Mouse (Mus musculus): ENCODE data around the gene Onecut3. TPM values are rescaled to one million over a fixed set of nuclear protein-coding genes. Genes with fewer than 3 reads are reported as not detected.

Onecut3 gene
- polyA plus RNA-seq (2012; ENCODE audit: low replicate concordance), result not detected in 2 replicates

GRCm38 (mm10) chr10:80494732-80495131, at the start of gene Onecut3:
Gene Onecut3 (plus strand): TSS chr10:80494835.

GRCm38 (mm10) chr10:80538710-80539394, 44.2 kb downstream of the Onecut3 start, which contains the start of gene Atp8b3:
Gene Atp8b3 (minus strand): TSS chr10:80539124.

GRCm38 (mm10) chr10:80561116-80561944, 66.7 kb downstream of the Onecut3 start, which contains the start of gene Rexo1:
Gene Rexo1 (minus strand): TSS chr10:80561560.

Other genes starting within 250 kb of the Onecut3 start
- gene Ndufs7, start 245.7 kb upstream of the Onecut3 start, polyA plus RNA-seq (2012; ENCODE audit: low replicate concordance), result 141 and 175 TPM in 2 replicates
- gene Gamt, start 233.8 kb upstream of the Onecut3 start, polyA plus RNA-seq (2012; ENCODE audit: low replicate concordance), result 1.6 and 3.6 TPM in 2 replicates
- 294 and 420 TPM in 2 replicates for gene Dazap1, start 233.3 kb upstream of the Onecut3 start, polyA plus RNA-seq (2012; ENCODE audit: low replicate concordance)
- 1,574 and 8,825 TPM in 2 replicates for gene Rps15, start 202.4 kb upstream of the Onecut3 start, polyA plus RNA-seq (2012; ENCODE audit: low replicate concordance)
- gene Apc2, start 198.9 kb upstream of the Onecut3 start, polyA plus RNA-seq (2012; ENCODE audit: low replicate concordance), result 0.78 and 1.1 TPM in 2 replicates
- 60.0 and 110 TPM in 2 replicates for gene 2310011J03Rik, start 174.3 kb upstream of the Onecut3 start, polyA plus RNA-seq (2012; ENCODE audit: low replicate concordance)
- 8.5 and 14.2 TPM in 2 replicates for gene Pcsk4, start 165.3 kb upstream of the Onecut3 start, polyA plus RNA-seq (2012; ENCODE audit: low replicate concordance)
- 4.6 and 5.4 TPM in 2 replicates for gene Reep6, start 164.9 kb upstream of the Onecut3 start, polyA plus RNA-seq (2012; ENCODE audit: low replicate concordance)
- 0.74 and 1.1 TPM in 2 replicates for gene Adamtsl5, start 146.4 kb upstream of the Onecut3 start, polyA plus RNA-seq (2012; ENCODE audit: low replicate concordance)
- not detected in 2 replicates for gene Plk5, start 138.4 kb upstream of the Onecut3 start, polyA plus RNA-seq (2012; ENCODE audit: low replicate concordance)
- 21.9 and 48.1 TPM in 2 replicates for gene Mex3d, start 107.2 kb upstream of the Onecut3 start, polyA plus RNA-seq (2012; ENCODE audit: low replicate concordance)
- gene Mbd3, start 95.3 kb upstream of the Onecut3 start, polyA plus RNA-seq (2012; ENCODE audit: low replicate concordance), result 141 and 180 TPM in 2 replicates
- 422 and 621 TPM in 2 replicates for gene Uqcr11, start 88.0 kb upstream of the Onecut3 start, polyA plus RNA-seq (2012; ENCODE audit: low replicate concordance)
- gene Tcf3, start 61.2 kb upstream of the Onecut3 start, polyA plus RNA-seq (2012; ENCODE audit: low replicate concordance), result 498 and 875 TPM in 2 replicates
- not detected in 2 replicates for gene Atp8b3, start 44.3 kb downstream of the Onecut3 start, polyA plus RNA-seq (2012; ENCODE audit: low replicate concordance)
- 152 and 358 TPM in 2 replicates for gene Rexo1, start 66.7 kb downstream of the Onecut3 start, polyA plus RNA-seq (2012; ENCODE audit: low replicate concordance)
- gene Klf16, start 82.5 kb downstream of the Onecut3 start, polyA plus RNA-seq (2012; ENCODE audit: low replicate concordance), result 68.0 and 118 TPM in 2 replicates
- 461 and 1,380 TPM in 2 replicates for gene Abhd17a, start 95.5 kb downstream of the Onecut3 start, polyA plus RNA-seq (2012; ENCODE audit: low replicate concordance)
- 98.1 and 109 TPM in 2 replicates for gene Scamp4, start 108.0 kb downstream of the Onecut3 start, polyA plus RNA-seq (2012; ENCODE audit: low replicate concordance)
- 14.8 and 42.0 TPM in 2 replicates for gene Adat3, start 108.0 kb downstream of the Onecut3 start, polyA plus RNA-seq (2012; ENCODE audit: low replicate concordance)
- 0.94 and 4.2 TPM in 2 replicates for gene Gm49322, start 111.2 kb downstream of the Onecut3 start, polyA plus RNA-seq (2012; ENCODE audit: low replicate concordance)
- 480 and 641 TPM in 2 replicates for gene Csnk1g2, start 128.0 kb downstream of the Onecut3 start, polyA plus RNA-seq (2012; ENCODE audit: low replicate concordance)
- gene Btbd2, start 162.2 kb downstream of the Onecut3 start, polyA plus RNA-seq (2012; ENCODE audit: low replicate concordance), result 79.6 and 100 TPM in 2 replicates
- gene Mknk2, start 183.3 kb downstream of the Onecut3 start, polyA plus RNA-seq (2012; ENCODE audit: low replicate concordance), result 710 and 986 TPM in 2 replicates
- 101 and 135 TPM in 2 replicates for gene Mob3a, start 207.1 kb downstream of the Onecut3 start, polyA plus RNA-seq (2012; ENCODE audit: low replicate concordance)
- gene Izumo4, start 207.3 kb downstream of the Onecut3 start, polyA plus RNA-seq (2012; ENCODE audit: low replicate concordance), result 65.5 and 73.9 TPM in 2 replicates
- 42.2 and 65.5 TPM in 2 replicates for gene Ap3d1, start 247.4 kb downstream of the Onecut3 start, polyA plus RNA-seq (2012; ENCODE audit: low replicate concordance)